Mouse (Mus musculus) E14TG2a.4 (cell line): ENCODE measurements around the gene Syt15.

Source experiments
- H3K27me3 ChIP-seq: 2 replicates; pipeline ENCODE4 v1.6.1; 2014; ENCODE audit warnings: low read length, control low read depth; ENCODE audit not compliant: insufficient read depth
- H3K36me3 ChIP-seq: 2 replicates; pipeline ENCODE4 v1.6.1; 2014; ENCODE audit warnings: low read length, control low read depth; ENCODE audit not compliant: insufficient read depth
- H3K4me1 ChIP-seq: replicated peaks from 2 replicates; pipeline ENCODE4 v1.6.1; 2014; ENCODE audit warnings: low read depth, low read length, control low read depth
- H3K4me3 ChIP-seq: replicated peaks from 2 replicates; pipeline ENCODE4 v1.5.1; 2014; ENCODE audit warnings: mild to moderate bottlenecking, low read length
- H3K9me3 ChIP-seq: 2 replicates; pipeline ENCODE4 v1.6.1; 2014; ENCODE audit warnings: low read length, control low read depth
- CTCF ChIP-seq: conservative IDR thresholded peaks from 2 replicates; pipeline ENCODE4 v1.5.1; 2014; ENCODE audit warnings: low read length
- NANOG ChIP-seq: IDR thresholded peaks from 2 replicates; pipeline ENCODE4 v1.6.1; 2014; ENCODE audit warnings: borderline replicate concordance, low read length, mixed read lengths
- POU5F1 ChIP-seq: IDR thresholded peaks from 2 replicates; pipeline ENCODE4 v1.6.1; 2014; ENCODE audit warnings: low read length, borderline replicate concordance

The Syt15 gene

DNA sequence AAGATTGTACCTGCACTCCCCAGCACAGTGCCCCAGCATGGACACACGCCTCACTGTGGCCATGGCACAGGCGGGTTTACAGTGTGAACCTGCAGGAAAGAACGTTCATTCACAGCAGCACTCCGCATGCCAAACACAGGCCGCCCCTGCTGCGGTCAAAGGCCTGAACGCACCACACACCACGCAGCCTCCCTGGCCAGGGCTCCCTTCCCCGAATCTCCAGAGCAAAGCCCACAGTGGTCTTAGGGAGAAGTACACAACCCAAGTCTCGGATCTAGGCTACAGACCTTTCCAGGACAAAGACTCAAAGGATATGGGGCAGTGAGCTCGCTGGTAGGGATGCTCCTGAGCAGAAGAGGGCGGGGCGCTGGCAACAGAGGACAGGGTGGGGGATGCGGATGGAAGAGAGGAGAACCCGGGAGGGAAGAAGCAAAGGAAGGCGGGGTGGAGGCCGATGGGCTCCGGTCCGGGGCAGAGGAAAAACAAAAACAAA lies 18.6 kb upstream of the Syt15 start:
- peak overlapping the region; percentile 91 for H3K4me3 ChIP-seq
- no peaks in the 10 kb centered on the region for H3K36me3 ChIP-seq
- no peaks in the 10 kb centered on the region for H3K9me3 ChIP-seq
- peaks cover 29% of the 10 kb centered on the region for H3K4me1 ChIP-seq
- peaks cover 77% of the 10 kb centered on the region for H3K27me3 ChIP-seq
- no peak for TF ChIP-seq CTCF
- no peak for TF ChIP-seq NANOG
- no peak for TF ChIP-seq POU5F1

DNA sequence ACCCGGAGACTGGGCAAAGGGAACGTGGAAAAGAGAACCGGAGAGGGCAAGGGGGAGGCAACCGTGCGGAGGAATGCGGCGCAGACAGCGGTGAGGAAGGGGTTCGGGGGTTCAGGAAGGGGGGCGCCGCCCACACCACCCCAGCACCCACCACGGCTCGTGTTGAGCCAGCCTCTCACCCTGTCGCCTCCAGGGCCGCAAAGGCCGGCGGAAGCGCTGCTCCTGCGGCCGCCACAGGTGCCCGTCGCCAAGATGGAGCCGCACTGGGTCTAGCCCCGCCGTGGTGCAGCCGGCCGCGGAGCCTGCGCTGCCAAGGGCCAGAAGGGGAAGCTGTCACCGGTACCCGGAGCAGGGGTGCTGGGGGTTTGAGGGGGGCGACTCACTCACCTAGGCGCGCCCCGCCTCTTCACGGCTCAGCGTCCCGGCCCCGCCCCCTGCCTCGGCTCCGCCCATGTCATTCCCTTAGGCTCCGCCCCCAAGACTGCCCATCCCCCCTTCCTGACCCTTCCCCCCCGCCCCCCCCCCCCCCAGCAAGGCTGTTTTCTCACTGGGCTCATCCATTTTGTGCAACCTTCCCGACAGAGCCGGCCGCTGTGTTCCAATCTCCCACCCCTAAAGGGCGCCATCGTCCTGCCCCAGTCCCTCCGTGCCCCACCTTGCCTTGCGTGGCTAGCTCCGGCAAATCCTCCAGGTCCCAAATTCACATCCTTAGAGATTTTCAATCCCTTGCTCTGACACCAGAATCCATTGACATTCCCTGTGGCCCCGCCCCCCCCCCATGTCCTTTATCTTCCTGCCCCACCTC lies 18.0 kb upstream of the Syt15 start, which contains the start of gene Gprin2:
Gene Gprin2 (minus strand): TSS at position 423 of the 805 bp plus-strand sequence.
- no peak for TF ChIP-seq CTCF
- TF ChIP-seq POU5F1, result no peak
- no peak for TF ChIP-seq NANOG
- Histone ChIP-seq H3K36me3 (no peaks in the 10 kb centered on the region), H3K9me3 (no peaks in the 10 kb centered on the region), H3K4me1 (peaks cover 25% of the 10 kb centered on the region), H3K27me3 (peaks cover 77% of the 10 kb centered on the region), H3K4me3 (peak within 1 kb of the TSS; percentile 91)

DNA sequence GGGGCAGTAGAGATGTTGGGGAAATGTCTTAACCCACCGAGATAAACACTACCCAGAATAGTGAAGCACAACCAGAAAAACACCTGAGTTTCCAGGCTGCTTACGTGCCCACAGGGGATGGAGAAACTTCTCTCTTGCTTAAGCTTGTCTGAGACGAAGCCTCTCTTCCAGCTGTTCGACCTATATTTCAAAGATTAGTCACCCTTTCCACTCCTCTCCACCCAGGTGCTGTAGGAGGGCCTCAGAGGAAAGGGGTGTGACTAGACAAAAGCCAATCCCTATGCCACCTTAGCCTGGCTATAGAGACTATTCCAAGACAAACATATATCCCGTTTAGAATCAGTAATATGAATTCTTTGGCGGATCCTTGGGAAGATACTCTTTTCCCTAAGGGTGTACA lies 11.4 kb upstream of the Syt15 start:
- TF ChIP-seq CTCF (no peak), POU5F1 (no peak), NANOG (no peak)
- Histone ChIP-seq H3K9me3 (peaks cover 6% of the 10 kb centered on the region), H3K4me3 (no peak overlapping the region), H3K27me3 (peaks cover 21% of the 10 kb centered on the region), H3K4me1 (no peaks in the 10 kb centered on the region), H3K36me3 (no peaks in the 10 kb centered on the region)

DNA sequence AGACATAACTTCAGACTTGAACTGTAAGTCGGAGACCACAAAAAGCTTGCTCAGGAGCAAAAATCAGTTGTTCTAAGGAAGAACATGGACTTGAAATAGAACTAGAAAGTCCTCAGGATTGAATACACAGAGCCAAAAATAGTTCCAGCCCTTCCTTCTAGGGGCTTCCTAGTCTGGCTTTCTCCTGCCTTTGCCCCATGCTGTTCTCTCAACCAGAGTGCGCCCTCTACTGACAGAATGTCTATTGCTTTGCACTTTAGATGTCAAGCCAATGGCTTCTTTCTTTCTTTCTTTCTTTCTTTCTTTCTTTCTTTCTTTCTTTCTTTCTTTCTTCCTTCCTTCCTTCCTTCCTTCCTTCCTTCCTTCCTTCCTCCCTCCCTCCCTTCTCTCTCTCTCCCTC lies 10.7 kb upstream of the Syt15 start:
- no peak overlapping the region for H3K4me3 ChIP-seq
- TF ChIP-seq CTCF, result peak; percentile 47
- no peak for TF ChIP-seq NANOG
- no peak for TF ChIP-seq POU5F1
- peaks cover 15% of the 10 kb centered on the region for H3K27me3 ChIP-seq
- H3K4me1 ChIP-seq, result no peaks in the 10 kb centered on the region
- peaks cover 6% of the 10 kb centered on the region for H3K9me3 ChIP-seq
- no peaks in the 10 kb centered on the region for H3K36me3 ChIP-seq

DNA sequence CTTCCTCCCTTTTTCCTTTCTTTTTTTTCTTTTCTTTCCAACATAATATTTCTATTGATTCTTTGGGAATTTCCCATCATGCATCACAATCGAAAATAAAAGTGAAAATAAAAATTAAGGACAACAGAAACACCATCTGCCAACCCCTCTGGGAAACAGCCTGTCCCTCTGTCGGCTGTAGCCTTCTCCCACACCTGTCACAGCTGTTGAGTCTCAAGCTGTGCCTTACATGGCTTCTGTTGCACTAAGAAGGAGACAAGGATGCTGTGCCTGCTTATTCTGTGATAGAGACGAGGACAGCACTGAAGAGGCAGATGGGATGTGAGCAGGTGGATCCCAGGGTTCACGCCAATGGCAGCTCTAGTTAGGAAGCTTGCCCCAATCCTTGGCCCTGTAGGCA lies 10.3 kb upstream of the Syt15 start:
- Histone ChIP-seq H3K36me3 (no peaks in the 10 kb centered on the region), H3K4me3 (no peak overlapping the region), H3K4me1 (no peaks in the 10 kb centered on the region), H3K9me3 (peaks cover 6% of the 10 kb centered on the region), H3K27me3 (peaks cover 11% of the 10 kb centered on the region)
- TF ChIP-seq CTCF, result no peak
- TF ChIP-seq POU5F1, result no peak
- no peak for TF ChIP-seq NANOG

DNA sequence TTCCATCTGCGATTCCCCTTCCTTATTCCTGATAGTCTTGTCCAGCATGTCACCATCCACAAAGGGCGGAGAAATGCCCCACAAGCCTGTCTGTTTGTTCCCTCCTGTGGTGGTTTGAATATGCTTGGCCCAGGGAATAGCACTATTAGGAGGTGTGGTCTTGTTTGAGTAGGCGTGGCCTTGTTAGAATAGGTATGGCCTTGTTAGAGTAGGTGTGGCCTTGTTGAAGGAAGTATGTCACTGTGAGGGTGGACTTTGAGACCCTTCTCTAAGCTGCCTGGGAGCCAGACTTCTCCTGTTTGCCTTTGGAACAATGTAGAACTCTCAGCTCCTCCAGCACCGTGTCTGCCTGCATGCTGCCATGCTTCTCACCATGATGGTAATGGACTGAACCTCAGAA lies 9.5 kb upstream of the Syt15 start:
- peaks cover 5% of the 10 kb centered on the region; the same call in 1 of the 2 replicates for H3K27me3 ChIP-seq
- H3K4me3 ChIP-seq, result no peak overlapping the region
- peaks cover 6% of the 10 kb centered on the region for H3K9me3 ChIP-seq
- H3K36me3 ChIP-seq, result no peaks in the 10 kb centered on the region
- TF ChIP-seq POU5F1 (no peak), NANOG (no peak), CTCF (no peak)
- no peaks in the 10 kb centered on the region for H3K4me1 ChIP-seq

DNA sequence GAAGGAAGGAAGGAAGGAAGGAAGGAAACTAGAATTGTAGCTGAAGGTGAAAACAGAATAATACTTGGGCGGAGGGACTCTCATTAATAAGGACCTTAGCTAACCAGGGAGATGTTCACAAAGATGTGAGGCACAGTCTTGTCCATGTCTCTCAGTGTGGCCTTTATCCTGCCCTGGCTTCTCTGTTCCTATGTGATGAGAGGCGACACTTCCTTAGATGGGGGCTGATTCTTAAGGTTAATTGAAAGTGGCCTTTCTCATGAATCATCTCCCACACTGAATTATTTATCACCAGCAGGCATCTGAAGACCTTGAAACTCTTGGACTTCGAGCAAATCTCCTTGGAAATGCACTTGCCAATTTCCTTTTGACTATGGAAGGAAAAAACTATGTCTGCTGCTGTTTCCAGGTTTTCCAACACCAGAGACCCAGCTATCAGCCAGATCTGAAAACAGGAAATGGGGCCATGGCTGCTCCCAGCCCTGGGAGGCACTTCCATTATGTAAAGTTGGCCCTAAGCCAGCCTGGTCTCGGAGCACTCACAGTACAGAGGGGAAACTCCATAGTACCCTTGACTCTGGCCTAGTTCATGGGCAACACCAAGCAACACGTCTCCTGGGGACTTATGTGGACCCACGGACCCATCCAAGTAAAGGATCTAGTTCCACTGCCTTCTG lies 3.8 kb upstream of the Syt15 start:
- no peak overlapping the region for H3K4me3 ChIP-seq

DNA sequence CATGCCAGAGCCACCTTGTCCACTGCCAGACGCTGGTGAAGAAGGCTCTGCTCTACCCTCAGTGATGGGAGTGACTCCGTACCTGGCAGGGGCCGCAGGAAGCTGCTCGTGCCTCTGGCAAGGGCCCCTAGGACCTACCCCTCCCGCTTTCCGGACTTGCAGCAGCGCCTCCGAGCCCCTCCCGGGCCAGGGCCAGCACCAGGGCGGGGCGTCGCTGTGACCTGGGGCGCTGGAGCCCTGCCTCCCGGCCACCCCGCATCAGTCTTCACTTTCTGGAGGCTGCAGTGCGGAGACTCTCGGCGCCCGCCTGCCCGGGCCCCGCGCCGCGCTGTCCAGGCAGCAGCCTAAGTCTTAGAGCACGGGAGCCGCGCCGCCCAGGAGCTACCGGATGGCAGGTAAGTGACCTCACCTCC lies 397 bp downstream of the Syt15 start:
- H3K27me3 ChIP-seq, result peaks cover 47% of the 10 kb centered on the region

More for the DNA sequence above, 3.8 kb upstream of the Syt15 start:
- Histone ChIP-seq H3K27me3 (peaks cover 31% of the 10 kb centered on the region), H3K36me3 (no peaks in the 10 kb centered on the region), H3K4me1 (peaks cover 12% of the 10 kb centered on the region; the same call in 1 of the 2 replicates), H3K9me3 (no peaks in the 10 kb centered on the region)
- no peak for TF ChIP-seq POU5F1

More for the DNA sequence above, 397 bp downstream of the Syt15 start:
- Histone ChIP-seq H3K4me1 (peaks cover 12% of the 10 kb centered on the region; the same call in 1 of the 2 replicates), H3K4me3 (peak overlapping the region; percentile 80), H3K36me3 (no peaks in the 10 kb centered on the region), H3K9me3 (no peaks in the 10 kb centered on the region)
- TF ChIP-seq POU5F1 (no peak), CTCF (no peak), NANOG (no peak)
